Mouse (Mus musculus): ENCODE measurements around the gene Dpm2. TPM values are rescaled to one million over a fixed set of nuclear protein-coding genes. Genes with fewer than 3 reads are reported as not detected.

The Dpm2 gene
- total RNA-seq, 2 experiments from 2014 or later: 32.8 to 93.4 TPM

DNA sequence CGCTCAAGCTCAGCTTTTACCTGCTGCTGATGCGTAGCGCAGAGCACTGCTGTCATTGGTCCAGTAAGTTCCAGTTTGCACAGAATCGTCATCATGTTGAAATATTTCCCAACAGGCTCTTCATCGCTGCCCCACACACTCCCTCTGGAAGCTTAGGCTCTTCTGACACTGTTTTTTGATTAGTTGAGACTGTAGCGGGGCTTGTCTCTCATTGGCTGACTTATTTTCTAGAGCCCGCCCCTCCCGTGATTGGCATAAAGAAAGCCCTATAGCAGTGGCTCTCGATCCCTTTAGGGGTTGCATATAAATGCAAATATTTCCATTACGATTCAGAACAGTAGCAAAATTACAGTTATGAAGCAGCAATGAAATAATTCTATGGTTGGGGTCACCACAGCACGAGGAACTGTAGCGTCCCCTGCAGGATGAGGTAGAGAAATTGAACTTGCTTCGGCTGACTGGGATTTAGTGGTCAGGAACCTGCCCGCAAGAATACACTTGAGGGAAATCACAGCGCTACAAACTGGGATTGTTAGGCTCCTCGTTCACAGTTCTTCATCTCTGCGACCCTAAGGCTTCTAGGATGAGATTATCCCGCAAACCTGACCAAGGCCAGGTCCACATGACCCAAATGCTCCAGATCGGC is 10.9 kb downstream of the Dpm2 start:
- peak; percentile 34 for ATAC-seq (replicated peaks; ENCODE audit: poor library complexity, severe bottlenecking)

DNA sequence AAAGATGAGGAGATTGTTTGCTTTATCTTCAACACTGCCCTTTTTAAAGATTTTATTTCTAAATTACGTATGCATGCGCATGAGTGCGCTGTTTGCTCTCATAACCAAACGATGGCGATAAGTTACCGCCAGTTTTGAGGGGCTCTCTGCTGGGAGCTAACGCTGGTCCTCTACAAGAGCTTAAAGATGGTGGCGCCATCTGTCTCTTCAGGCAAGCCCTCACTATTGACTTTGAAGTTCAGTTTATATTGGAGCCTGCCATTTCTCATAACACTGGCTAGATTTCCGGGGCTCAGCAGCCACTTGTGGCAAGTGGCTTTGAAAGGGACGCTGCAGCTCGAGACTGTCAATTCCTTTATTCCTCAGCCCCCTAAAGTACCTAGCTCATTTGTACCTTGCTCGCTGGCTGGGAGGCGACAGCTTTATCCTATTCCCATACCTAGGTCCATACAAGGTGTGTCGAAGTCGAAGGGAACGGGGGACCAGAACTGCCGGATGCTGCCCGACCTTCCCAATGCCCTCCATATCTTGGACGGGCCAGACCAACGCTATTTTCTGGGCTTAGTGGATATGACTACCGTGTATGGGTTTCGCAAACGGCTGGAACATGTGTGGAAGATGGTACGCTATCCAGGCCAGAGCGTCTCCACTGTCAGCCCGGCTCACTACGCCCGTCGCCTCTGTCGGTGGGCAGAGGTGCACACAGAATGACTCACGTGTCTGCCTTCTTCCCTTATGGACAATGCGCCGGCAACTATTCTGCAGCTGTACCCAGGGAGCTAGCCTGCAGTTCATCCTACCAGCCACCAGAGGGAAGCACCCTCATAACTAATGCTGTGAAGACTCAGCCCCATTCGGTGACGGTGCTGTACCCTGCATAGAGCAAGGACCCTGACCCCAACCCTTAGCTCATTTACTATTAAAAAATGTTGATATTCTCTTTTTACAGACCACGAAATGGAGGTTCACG is 12.5 kb downstream of the Dpm2 start:
- peak; percentile 61 for ATAC-seq (replicated peaks; ENCODE audit: poor library complexity, severe bottlenecking)

DNA sequence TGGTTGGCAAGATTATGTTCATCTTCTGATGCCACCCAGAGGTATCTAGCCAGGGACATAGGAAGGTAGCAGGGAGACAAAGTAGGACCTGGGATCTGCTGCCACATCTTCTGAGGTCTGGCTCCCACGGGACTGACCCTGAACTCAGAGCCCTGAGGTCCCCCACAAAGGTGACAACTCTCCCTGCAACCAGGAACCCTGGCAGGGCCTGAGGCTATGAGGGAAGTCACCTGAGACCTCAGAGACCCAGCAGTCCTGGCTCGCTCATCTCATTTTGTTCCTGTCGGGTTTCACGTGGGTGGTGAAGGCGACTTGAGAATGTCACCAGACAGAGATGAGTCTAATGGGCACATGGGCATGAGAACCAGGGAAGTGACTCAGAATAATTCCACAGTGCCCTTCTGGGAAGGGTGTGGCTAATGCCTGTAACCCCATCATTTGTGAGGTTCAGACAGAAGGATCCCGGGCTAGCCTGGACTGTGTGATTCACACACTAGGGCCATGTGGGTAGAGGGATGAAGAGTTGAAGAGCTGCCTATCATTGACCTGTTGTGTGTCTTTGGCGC is 14.6 kb downstream of the Dpm2 start:
- no peak for ATAC-seq (replicated peaks; ENCODE audit: poor library complexity, severe bottlenecking)

DNA sequence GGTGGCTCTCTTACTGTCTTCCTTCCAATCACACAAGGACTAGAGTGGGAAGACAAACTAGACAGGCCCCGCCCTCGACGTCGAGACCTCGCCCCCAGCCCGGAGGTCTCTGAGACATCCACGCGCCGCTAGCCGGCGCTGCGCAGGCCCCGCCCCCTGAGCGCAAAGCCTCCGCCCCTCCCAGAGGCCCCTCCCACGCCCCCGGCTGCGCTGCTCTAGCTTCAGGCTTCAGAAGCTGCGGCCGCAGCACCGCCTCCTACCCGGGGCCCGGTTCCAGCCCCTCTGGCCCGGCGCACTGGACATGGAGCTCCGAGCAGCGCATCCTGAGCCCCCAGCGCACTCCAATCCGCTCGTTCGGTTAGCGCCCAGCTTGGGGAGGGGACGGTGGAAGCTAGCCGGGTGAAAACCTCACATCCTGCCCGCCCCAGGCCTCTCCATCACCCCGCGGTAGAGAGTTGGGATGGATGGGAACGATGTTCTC is 16.3 kb downstream of the Dpm2 start, which contains the start of gene St6galnac4:
Gene St6galnac4, plus strand, starts transcription at position 225 of the 481 bp plus-strand sequence.
- peak; percentile 80 for ATAC-seq (replicated peaks; ENCODE audit: poor library complexity, severe bottlenecking)

DNA sequence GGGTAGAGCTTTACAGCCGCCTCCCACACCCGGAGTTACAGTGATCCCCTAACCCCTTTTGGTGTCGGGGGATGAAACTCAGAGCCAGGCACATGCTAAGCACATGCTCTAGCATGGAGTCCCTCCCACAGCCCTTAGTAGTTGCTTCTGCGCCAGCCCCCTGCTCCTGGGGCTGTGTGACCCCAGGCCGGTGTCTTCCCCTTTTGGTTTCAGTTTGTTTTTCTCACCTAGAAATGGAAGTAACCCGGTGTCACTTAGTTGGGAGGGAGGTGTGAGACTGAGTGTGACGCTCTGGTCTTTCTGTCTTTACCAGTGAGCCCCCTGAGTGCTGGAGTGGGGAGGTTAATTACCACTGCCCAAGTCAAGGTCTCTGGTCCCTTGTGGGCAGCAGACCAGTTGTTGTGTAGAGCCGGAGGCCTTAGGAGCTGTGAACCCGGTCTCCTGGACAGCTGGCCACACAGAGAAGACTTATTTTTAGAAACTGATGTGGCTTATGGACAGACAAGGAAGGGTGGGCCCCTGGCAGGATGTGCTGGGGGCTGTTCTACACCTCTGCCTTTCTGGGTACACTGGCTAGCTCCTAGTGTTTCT is 17.2 kb downstream of the Dpm2 start:
- peak; percentile 58 for ATAC-seq (replicated peaks; ENCODE audit: poor library complexity, severe bottlenecking)

DNA sequence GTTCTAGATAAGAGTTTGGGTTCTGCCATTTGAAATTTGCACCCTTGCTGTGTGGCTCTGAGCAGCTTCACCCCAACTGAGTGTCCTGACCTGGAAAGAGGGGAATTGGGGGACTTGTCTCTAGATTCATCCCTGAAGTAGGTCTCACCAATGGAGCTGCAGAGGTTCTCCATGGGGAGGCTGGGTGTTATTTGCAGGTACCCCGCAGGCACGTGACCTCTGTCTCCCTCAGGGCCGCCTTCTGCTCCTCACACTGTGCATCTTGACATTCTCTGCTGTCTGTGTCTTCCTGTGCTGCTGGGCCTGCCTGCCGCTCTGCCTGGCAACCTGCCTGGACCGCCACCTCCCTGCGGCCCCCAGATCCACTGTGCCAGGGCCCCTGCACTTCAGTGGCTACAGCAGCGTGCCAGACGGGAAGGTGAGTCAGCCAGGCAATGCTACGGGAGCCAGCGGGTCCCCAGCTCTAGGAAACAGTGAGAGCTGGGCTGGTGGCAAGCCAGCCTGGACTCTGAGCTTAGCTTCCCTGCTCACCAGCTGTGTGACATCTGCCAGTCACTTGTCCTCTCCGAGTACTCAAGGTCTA is 18.6 kb downstream of the Dpm2 start:
- no peak for ATAC-seq (replicated peaks; ENCODE audit: poor library complexity, severe bottlenecking)

DNA sequence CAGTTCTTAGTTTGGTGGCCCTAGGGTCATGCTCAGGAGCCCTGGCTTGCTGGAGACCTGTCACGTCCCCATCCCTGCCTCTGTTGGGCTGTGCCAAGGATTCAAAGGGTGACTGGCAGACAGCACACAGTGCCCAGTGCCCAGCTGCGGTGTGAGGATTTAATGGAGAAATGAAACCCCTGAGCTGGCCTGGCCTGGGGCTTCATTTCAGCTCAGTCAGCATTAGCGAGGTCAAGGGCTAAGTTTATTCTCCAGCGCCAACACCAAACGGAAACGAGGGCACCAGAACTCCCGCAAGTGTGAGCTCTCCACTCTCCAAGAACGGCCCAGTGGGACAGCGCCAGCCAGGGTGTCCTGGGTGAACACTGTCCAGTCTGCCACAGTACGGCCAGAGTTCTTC is 19.6 kb downstream of the Dpm2 start:
- ATAC-seq (replicated peaks; ENCODE audit: poor library complexity, severe bottlenecking): no peak

GRCm38 (mm10) chr2:32591249-32591648 is 20.6 kb downstream of the Dpm2 start:
- ATAC-seq (replicated peaks; ENCODE audit: poor library complexity, severe bottlenecking): no peak

- ATAC-seq (replicated peaks; ENCODE audit: poor library complexity, severe bottlenecking): no peak
Observed at GRCm38 (mm10) chr2:32596725-32597124, 26.1 kb downstream of the Dpm2 start.

DNA sequence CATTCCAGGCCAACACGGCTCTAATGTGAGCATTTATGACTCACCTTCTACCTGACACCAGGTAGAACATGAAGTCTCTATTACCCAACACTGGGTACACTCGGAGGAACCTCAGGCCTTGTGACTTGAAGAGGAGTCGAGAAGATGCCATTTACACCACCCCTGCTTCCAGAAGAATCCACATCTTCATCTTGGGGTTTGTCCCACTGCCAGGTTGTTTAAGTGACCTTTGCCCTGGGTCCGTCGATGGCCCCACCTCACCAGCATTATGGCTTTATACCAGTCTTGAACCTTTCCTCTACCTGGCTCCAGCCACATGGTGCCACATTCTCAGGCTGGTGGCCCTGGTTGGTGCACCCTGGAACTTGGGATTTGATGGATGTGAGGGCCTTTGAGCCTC is 26.6 kb downstream of the Dpm2 start:
- no peak for ATAC-seq (replicated peaks; ENCODE audit: poor library complexity, severe bottlenecking)

DNA sequence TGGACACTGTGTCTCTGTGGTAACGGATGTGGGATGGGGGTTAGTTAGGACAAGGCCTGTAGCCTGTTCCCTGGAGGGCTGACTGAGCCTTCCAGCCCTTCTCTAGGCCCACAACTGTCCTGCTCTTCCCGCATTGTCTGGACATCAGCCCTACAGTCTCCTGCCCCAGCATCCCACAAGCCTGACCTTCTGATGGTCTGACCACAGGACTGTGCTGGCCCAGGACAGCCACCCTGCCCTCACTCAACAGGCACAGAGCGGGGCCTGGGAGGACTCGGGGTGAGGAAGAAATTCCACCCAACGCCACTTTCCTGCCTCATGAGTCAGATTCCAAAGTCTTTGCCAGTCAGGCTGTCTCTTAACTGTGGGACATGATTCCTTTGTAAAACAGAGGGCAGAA is 27.0 kb downstream of the Dpm2 start:
- ATAC-seq (replicated peaks; ENCODE audit: poor library complexity, severe bottlenecking): no peak

DNA sequence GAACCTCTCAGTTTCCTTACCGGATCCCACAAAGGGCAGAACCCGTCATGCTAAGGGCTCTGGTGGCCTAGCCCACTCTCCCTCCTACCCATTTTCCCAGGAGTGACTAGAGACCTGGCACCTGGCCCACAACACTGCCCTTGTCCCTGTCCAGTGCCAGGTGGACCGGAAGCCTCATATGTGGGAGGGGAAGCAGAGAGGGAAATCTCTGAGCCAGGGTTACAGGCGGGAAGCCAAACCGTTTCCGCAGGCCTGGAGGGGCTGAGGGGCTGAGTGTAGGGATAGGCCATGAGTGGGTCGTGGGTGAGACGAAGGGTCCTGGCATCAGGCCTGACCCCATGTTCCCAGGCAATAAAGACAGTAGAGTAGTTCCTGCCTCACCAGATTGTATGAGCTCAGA is 27.8 kb downstream of the Dpm2 start:
- no peak for ATAC-seq (replicated peaks; ENCODE audit: poor library complexity, severe bottlenecking)

DNA sequence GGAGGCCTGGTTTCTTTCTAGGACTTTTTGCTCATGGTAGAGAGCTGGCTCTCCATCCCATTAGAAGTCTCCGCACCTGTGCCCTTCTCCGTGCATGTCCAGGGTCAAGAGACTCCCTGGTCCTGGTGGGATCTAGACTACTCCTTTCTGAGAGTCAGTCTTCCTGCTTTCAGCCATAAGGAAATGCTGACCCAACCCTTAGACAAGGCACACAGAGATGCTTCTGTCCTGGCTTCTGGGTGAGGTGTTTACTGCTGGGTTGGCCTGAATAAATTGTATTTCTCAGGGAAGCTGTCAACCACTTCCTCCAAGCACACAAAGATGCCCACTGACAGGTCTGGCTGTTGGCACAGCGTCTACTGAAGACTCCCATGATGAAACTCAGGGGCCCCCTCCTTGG is 28.8 kb downstream of the Dpm2 start, which contains the start of gene St6galnac6:
Gene St6galnac6, plus strand, starts transcription at position 301 of the 400 bp plus-strand sequence.
- no peak for ATAC-seq (replicated peaks; ENCODE audit: poor library complexity, severe bottlenecking)

DNA sequence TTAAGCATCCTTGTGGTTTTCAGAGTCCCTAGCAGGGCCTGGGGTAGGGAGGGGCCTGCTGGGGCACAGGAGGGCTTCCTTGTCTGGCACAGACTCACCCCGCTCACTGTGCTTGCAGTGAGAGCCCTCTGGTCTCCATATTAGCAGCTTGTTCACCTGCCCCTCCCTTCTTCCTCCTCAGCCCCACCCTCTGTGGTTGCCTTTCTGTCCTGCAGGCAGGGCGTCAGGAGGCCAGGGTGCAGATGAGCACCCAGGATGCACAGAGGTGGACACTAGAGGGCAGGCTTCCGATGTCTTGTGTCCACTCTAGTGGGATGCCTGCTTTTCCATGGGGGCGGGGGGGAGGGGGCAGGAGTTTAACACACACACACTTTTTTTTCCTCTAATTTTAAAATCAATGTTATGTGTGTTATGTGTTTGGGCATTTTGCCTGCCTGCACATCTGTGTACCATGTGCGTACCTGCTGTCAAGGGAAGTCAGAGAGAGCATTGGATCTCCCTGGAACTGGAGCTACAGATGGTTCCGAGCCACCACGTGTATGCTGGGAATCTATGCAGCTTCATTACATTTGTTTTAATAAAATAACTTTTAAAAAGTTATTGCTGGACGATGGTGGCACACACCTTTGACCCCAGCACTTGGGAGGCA is 30.9 kb downstream of the Dpm2 start:
- peak; percentile 67 for ATAC-seq (replicated peaks; ENCODE audit: poor library complexity, severe bottlenecking)

DNA sequence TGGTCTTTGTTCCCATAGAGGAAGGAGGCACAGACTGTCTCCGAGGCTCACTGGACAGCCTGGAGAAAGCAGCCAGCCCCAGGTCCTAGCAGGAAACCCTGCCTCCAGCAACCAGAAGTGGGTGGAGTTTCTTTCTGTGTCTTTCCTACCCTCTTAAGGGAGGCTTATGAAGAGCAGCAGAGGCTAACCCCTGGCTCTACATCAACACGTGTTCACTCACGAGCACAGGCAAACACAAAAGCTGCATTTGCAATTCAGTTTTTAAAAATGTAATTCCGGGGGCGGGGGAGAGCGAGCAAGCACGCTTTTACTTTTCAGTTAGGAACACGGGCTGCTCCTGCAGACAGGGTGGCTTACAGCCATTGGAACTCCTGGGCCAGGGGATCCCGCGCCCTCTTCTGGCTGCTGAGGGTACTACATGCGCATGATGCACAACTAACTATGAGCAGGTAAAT is 32.0 kb downstream of the Dpm2 start:
- ATAC-seq (replicated peaks; ENCODE audit: poor library complexity, severe bottlenecking): peak; percentile 47

DNA sequence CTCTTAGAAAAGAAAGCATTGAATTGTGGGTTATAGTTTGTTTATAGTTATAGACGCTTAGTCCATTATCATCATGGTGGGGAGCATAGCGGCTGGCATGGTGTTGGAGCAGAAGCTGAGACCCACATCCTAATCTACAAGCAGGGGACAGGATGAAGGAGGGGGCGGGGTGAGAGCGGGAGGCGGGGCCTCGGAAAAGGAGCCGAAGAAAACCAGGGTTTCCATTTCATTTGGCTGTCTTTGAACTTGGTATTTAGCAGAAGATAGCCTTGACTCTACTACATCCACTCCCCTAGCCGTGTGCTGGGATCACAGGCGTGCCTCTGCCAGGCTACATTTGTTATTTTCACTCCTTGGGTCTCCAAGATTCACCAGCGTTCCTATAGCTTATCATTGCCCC is 34.0 kb downstream of the Dpm2 start:
- no peak for ATAC-seq (replicated peaks; ENCODE audit: poor library complexity, severe bottlenecking)

DNA sequence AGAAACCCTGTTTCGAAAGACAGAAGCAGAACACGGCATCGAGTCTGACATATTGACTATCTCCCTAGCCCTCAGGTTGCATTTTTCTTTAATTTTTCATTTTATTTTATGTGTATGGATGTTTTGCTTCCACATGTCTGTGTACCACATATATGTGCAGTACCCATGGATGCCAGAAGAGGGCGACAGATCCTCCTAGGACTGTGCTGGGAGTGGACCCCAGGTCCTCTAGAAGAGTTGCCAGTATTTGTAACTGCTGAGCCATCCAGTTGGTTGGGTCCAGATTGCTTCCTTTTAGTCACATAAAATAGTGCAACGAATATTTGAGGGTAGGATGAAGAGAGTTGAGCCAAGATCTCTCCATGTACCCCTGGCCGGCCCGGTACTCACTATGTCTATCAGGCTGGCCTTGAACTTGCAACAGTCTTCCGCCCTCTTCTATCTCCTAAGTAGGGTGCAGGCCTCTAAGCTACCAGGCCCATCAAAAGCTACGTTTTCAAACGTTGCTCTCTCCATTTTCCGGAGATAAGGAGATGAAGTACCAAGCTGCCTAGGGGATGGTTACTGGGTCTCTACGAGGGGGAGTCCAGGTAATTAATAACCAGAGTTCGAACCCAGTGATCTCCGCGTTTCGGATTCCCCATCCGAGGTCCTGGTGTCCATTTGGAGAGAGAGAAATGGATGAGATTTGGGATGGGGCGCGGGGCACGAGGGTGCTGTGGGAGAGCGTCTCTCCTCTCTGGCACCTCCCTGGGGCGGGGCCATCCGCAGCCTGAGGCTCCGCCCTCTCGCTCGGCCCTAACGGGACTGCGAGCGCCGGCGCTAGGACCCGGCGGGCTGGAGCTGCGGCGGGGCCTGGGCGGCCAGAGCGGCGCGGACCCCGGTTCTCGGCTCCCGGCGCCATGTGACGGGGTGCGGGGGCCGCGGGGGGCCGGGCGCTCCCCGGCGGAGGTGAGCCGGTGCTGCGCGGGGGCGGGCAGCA is 35.8 kb downstream of the Dpm2 start:
- ATAC-seq (replicated peaks; ENCODE audit: poor library complexity, severe bottlenecking): peak; percentile 40

GRCm38 (mm10) chr2:32607262-32607947 is 36.7 kb downstream of the Dpm2 start:
- ATAC-seq (replicated peaks; ENCODE audit: poor library complexity, severe bottlenecking): peak; percentile 46
